Mouse (Mus musculus): ENCODE measurements at regions not wholly inside any gene's neighbourhood (a gene's known extent, or its start where the extent isn't known, plus 50 kb on each side); places are given as distances from the start of the nearest gene placed in this dataset.
A peak's percentile ranks its signal among the peaks of the same experiment; 100 is the strongest.

GRCm38 (mm10) chr13:107094487-107094886 lies 72.6 kb upstream of the Kif2a start:
- Histone ChIP-seq H3K4me2 (ENCODE audit: low read depth, low read length) (peak overlapping the region; percentile 57), H3K4me3 (ENCODE audit: low read depth, low read length) (peak overlapping the region; percentile 5; the same call in 1 of the 2 replicates), H3K4me1 (ENCODE audit: control insufficient read depth, insufficient read depth) (peaks cover 21% of the 10 kb centered on the region), H3K27ac (ENCODE audit: low read depth) (peak overlapping the region; percentile 96), H3K9me3 (replicated peaks; ENCODE audit: control insufficient read depth, low read length) (no peaks in the 10 kb centered on the region), H3K27me3 (ENCODE audit: control insufficient read depth, insufficient read depth, low read length) (no peaks in the 10 kb centered on the region), H3K9ac (replicated peaks; ENCODE audit: low read depth, low read length) (peak overlapping the region; percentile 21; the same call in 1 of the 2 replicates), H3K36me3 (replicated peaks; ENCODE audit: control insufficient read depth, insufficient read depth, low read length) (no peaks in the 10 kb centered on the region)
- WGBS = 48% methylated on average over 11 of the region's 11 CpGs
- no peak for DNase-seq (ENCODE audit: low spot score)
- no peak for TF ChIP-seq EP300 (IDR thresholded peaks at IDR 0.05; ENCODE audit: low read depth)
- no peak for TF ChIP-seq CTCF (IDR thresholded peaks at IDR 0.05; ENCODE audit: low read depth)
- ATAC-seq (ENCODE audit: insufficient read depth, low read depth) = peak; percentile 35; the same call in 1 of the 2 replicates

GRCm38 (mm10) chr13:107093683-107094082 lies 71.8 kb upstream of the Kif2a start:
- TF ChIP-seq EP300 (IDR thresholded peaks at IDR 0.05; ENCODE audit: low read depth) = no peak
- TF ChIP-seq CTCF (IDR thresholded peaks at IDR 0.05; ENCODE audit: low read depth) = no peak
- no peak for DNase-seq (ENCODE audit: low spot score)

GRCm38 (mm10) chr13:107088198-107088597 lies 66.3 kb upstream of the Kif2a start:
- 36% methylated on average over 1 of the region's 1 CpGs for WGBS

More at GRCm38 (mm10) chr13:107093683-107094082, 71.8 kb upstream of the Kif2a start:
- H3K4me2 ChIP-seq (ENCODE audit: low read depth, low read length) = no peak overlapping the region
- H3K9me3 ChIP-seq (replicated peaks; ENCODE audit: control insufficient read depth, low read length) = no peaks in the 10 kb centered on the region
- no peak overlapping the region for H3K4me3 ChIP-seq (ENCODE audit: low read depth, low read length)
- 81% methylated on average over 2 of the region's 2 CpGs for WGBS
- no peak for ATAC-seq (ENCODE audit: insufficient read depth, low read depth)
- no peak overlapping the region for H3K9ac ChIP-seq (replicated peaks; ENCODE audit: low read depth, low read length)
- no peaks in the 10 kb centered on the region for H3K36me3 ChIP-seq (replicated peaks; ENCODE audit: control insufficient read depth, insufficient read depth, low read length)
- no peaks in the 10 kb centered on the region for H3K27me3 ChIP-seq (ENCODE audit: control insufficient read depth, insufficient read depth, low read length)
- peak overlapping the region; percentile 96 for H3K27ac ChIP-seq (ENCODE audit: low read depth)
- H3K4me1 ChIP-seq (ENCODE audit: control insufficient read depth, insufficient read depth) = peaks cover 21% of the 10 kb centered on the region

GRCm38 (mm10) chr13:107087355-107087754 lies 65.4 kb upstream of the Kif2a start:
- no peak overlapping the region for H3K9ac ChIP-seq (replicated peaks; ENCODE audit: low read depth, low read length)
- H3K9me3 ChIP-seq (replicated peaks; ENCODE audit: control insufficient read depth, low read length) = no peaks in the 10 kb centered on the region
- no peaks in the 10 kb centered on the region for H3K36me3 ChIP-seq (replicated peaks; ENCODE audit: control insufficient read depth, insufficient read depth, low read length)
- H3K27me3 ChIP-seq (ENCODE audit: control insufficient read depth, insufficient read depth, low read length) = no peaks in the 10 kb centered on the region
- H3K4me2 ChIP-seq (ENCODE audit: low read depth, low read length) = no peak overlapping the region
- ATAC-seq (ENCODE audit: insufficient read depth, low read depth) (no peak), DNase-seq (ENCODE audit: low spot score) (no peak)
- H3K4me3 ChIP-seq (ENCODE audit: low read depth, low read length) = no peak overlapping the region
- WGBS = 69% methylated on average over 6 of the region's 6 CpGs
- no peak overlapping the region for H3K27ac ChIP-seq (ENCODE audit: low read depth)
- TF ChIP-seq CTCF (IDR thresholded peaks at IDR 0.05; ENCODE audit: low read depth) (no peak), EP300 (IDR thresholded peaks at IDR 0.05; ENCODE audit: low read depth) (no peak)
- H3K4me1 ChIP-seq (ENCODE audit: control insufficient read depth, insufficient read depth) = no peaks in the 10 kb centered on the region

More at GRCm38 (mm10) chr13:107088198-107088597, 66.3 kb upstream of the Kif2a start:
- H3K27ac ChIP-seq (ENCODE audit: low read depth) = no peak overlapping the region
- no peaks in the 10 kb centered on the region for H3K27me3 ChIP-seq (ENCODE audit: control insufficient read depth, insufficient read depth, low read length)
- H3K4me3 ChIP-seq (ENCODE audit: low read depth, low read length) = no peak overlapping the region
- H3K9me3 ChIP-seq (replicated peaks; ENCODE audit: control insufficient read depth, low read length) = no peaks in the 10 kb centered on the region
- H3K9ac ChIP-seq (replicated peaks; ENCODE audit: low read depth, low read length) = no peak overlapping the region
- 0 out of 2 replicates have a peak, but pooled peaks cover 4% of the 10 kb centered on the region for H3K4me1 ChIP-seq (ENCODE audit: control insufficient read depth, insufficient read depth)
- TF ChIP-seq CTCF (IDR thresholded peaks at IDR 0.05; ENCODE audit: low read depth) (no peak), EP300 (IDR thresholded peaks at IDR 0.05; ENCODE audit: low read depth) (no peak)
- ATAC-seq (ENCODE audit: insufficient read depth, low read depth) (no peak), DNase-seq (ENCODE audit: low spot score) (no peak)
- H3K36me3 ChIP-seq (replicated peaks; ENCODE audit: control insufficient read depth, insufficient read depth, low read length) = no peaks in the 10 kb centered on the region
- no peak overlapping the region for H3K4me2 ChIP-seq (ENCODE audit: low read depth, low read length)

- ATAC-seq (ENCODE audit: insufficient read depth, low read depth) (no peak), DNase-seq (ENCODE audit: low spot score) (no peak)
- H3K27me3 ChIP-seq (ENCODE audit: control insufficient read depth, insufficient read depth, low read length) = no peaks in the 10 kb centered on the region
- no peak overlapping the region for H3K27ac ChIP-seq (ENCODE audit: low read depth)
- no peak overlapping the region for H3K4me3 ChIP-seq (ENCODE audit: low read depth, low read length)
- H3K4me1 ChIP-seq (ENCODE audit: control insufficient read depth, insufficient read depth) = peaks cover 2% of the 10 kb centered on the region; the same call in 1 of the 2 replicates
- no peaks in the 10 kb centered on the region for H3K9me3 ChIP-seq (replicated peaks; ENCODE audit: control insufficient read depth, low read length)
- H3K9ac ChIP-seq (replicated peaks; ENCODE audit: low read depth, low read length) = no peak overlapping the region
- 69% methylated on average over 1 of the region's 1 CpGs for WGBS
- no peak overlapping the region for H3K4me2 ChIP-seq (ENCODE audit: low read depth, low read length)
- no peak for TF ChIP-seq EP300 (IDR thresholded peaks at IDR 0.05; ENCODE audit: low read depth)
- TF ChIP-seq CTCF (IDR thresholded peaks at IDR 0.05; ENCODE audit: low read depth) = no peak
- no peaks in the 10 kb centered on the region for H3K36me3 ChIP-seq (replicated peaks; ENCODE audit: control insufficient read depth, insufficient read depth, low read length)
Observed at GRCm38 (mm10) chr13:107078085-107078484, 56.2 kb upstream of the Kif2a start.

GRCm38 (mm10) chr13:107074917-107075316 lies 53.0 kb upstream of the Kif2a start:
- Histone ChIP-seq H3K27ac (ENCODE audit: low read depth) (no peak overlapping the region), H3K4me2 (ENCODE audit: low read depth, low read length) (no peak overlapping the region), H3K27me3 (ENCODE audit: control insufficient read depth, insufficient read depth, low read length) (no peaks in the 10 kb centered on the region), H3K9ac (replicated peaks; ENCODE audit: low read depth, low read length) (no peak overlapping the region), H3K9me3 (replicated peaks; ENCODE audit: control insufficient read depth, low read length) (no peaks in the 10 kb centered on the region), H3K36me3 (replicated peaks; ENCODE audit: control insufficient read depth, insufficient read depth, low read length) (no peaks in the 10 kb centered on the region), H3K4me3 (ENCODE audit: low read depth, low read length) (no peak overlapping the region), H3K4me1 (ENCODE audit: control insufficient read depth, insufficient read depth) (peaks cover 11% of the 10 kb centered on the region; the same call in 1 of the 2 replicates)
- ATAC-seq (ENCODE audit: insufficient read depth, low read depth) (no peak), DNase-seq (ENCODE audit: low spot score) (no peak)
- 77% methylated on average over 4 of the region's 4 CpGs for WGBS
- TF ChIP-seq CTCF (IDR thresholded peaks at IDR 0.05; ENCODE audit: low read depth) (no peak), EP300 (IDR thresholded peaks at IDR 0.05; ENCODE audit: low read depth) (no peak)
